Mouse (Mus musculus): ENCODE measurements around the gene Dvl1.

GRCm38 (mm10) chr4:155839483-155839910, 7.7 kb upstream of the Dvl1 start, which contains the start of gene Mxra8:
- TF ChIP-seq CTCF (IDR thresholded peaks at IDR 0.05; ENCODE audit: control insufficient read depth, insufficient read depth, insufficient replicate concordance, low read depth, low read length) (no peak), POLR2A (IDR thresholded peaks at IDR 0.05; ENCODE audit: control insufficient read depth, low read depth, low read length) (no peak)

Data from testis, adult 2 months (tissue).